Mouse (Mus musculus) olfactory bulb, adult 2 months (tissue): ENCODE results near the gene H13. TPM values are rescaled to one million over a fixed set of nuclear protein-coding genes. Genes with fewer than 3 reads are reported as not detected.

Experiments
- H3K27ac ChIP-seq: fragments of 200-500 bp; 2 replicates; pipeline ENCODE4 v1.5.1; 2012; ENCODE audit warnings: low read depth, low read length; ENCODE audit not compliant: insufficient read depth
- H3K4me1 ChIP-seq: fragments of 200-500 bp; 2 replicates; pipeline ENCODE4 v1.6.1; 2012; ENCODE audit warnings: low read length; ENCODE audit not compliant: control insufficient read depth, insufficient read depth
- H3K4me3 ChIP-seq: fragments of 200-500 bp; 2 replicates; pipeline ENCODE4 v1.5.1; 2012; ENCODE audit warnings: mild to moderate bottlenecking, low read depth, low read length, moderate library complexity; ENCODE audit not compliant: insufficient read depth
- CTCF ChIP-seq: fragments of 200-500 bp; IDR thresholded peaks from 2 replicates; pipeline ENCODE4 v1.5.1; 2012; ENCODE audit warnings: low read depth, mild to moderate bottlenecking, low read length, moderate library complexity; ENCODE audit not compliant: insufficient read depth
- POLR2A ChIP-seq: fragments of 200-500 bp; IDR thresholded peaks from 2 replicates; pipeline ENCODE4 v1.6.1; 2012; ENCODE audit warnings: mild to moderate bottlenecking, low read depth, low read length, moderate library complexity; ENCODE audit not compliant: insufficient read depth
- WGBS: fragments of 180-500 bp; shearing (Covaris S2); methylation state at CpG from one replicate; pipeline ENCODE4 v1.1.7; 2018; 5-methylcytosine and 5-hydroxymethylcytosine counted together
- polyA plus RNA-seq: library from polyadenylated mRNA; stranded (reverse); fragments of >200 nt; gene quantifications from 2 replicates; pipeline ENCODE4 v1.2.4, GENCODE M21; 2012; ENCODE audit warnings: low replicate concordance; ENCODE audit not compliant: missing spikeins, insufficient read depth, insufficient read length

Gene H13
- polyA plus RNA-seq, 1 experiment: not detected

- no peak overlapping the region for H3K4me3 ChIP-seq
- no peak overlapping the region for H3K27ac ChIP-seq
- 78% methylated on average over 7 of the region's 7 CpGs for WGBS
- peaks cover 5% of the 10 kb centered on the region for H3K4me1 ChIP-seq
- TF ChIP-seq POLR2A: no peak
- TF ChIP-seq CTCF: no peak
Observed at GRCm38 (mm10) chr2:152729636-152730020, 60.4 kb downstream of the H13 start.

DNA sequence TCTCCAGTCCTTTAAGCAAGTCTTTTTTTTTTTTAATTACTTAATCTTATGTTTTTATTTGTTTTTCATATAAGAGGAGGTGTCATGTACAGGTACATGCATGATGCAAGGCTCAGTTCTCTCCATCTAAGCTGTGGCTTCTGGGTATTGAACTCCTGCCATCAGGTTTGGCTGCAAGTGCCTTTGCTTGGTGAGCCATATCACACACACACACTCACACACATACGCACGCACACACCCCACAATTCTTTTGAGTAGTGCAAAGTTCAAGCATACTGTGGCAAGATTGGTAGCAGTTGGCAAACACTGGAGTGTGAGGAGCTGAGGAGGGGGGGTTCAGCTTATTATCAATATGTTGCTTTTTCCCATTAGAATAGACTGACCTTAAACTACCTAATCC, 63.9 kb downstream of the H13 start:
- WGBS: 100% methylated on average over 2 of the region's 2 CpGs
- Histone ChIP-seq H3K4me1 (peaks cover 27% of the 10 kb centered on the region), H3K27ac (no peak overlapping the region), H3K4me3 (no peak overlapping the region)
- TF ChIP-seq POLR2A (no peak), CTCF (no peak)

GRCm38 (mm10) chr2:152734501-152734900, 65.2 kb downstream of the H13 start:
- Histone ChIP-seq H3K4me1 (peaks cover 28% of the 10 kb centered on the region), H3K27ac (no peak overlapping the region), H3K4me3 (no peak overlapping the region; the same call in 1 of the 2 replicates)
- no peak for TF ChIP-seq POLR2A
- TF ChIP-seq CTCF: no peak
- 23% methylated on average over 10 of the region's 10 CpGs for WGBS

GRCm38 (mm10) chr2:152734984-152735383, 65.7 kb downstream of the H13 start:
- H3K4me3 ChIP-seq: 0 out of 2 replicates have a peak overlapping the region, but pooled peaks have one; percentile 9
- TF ChIP-seq POLR2A: no peak
- no peak for TF ChIP-seq CTCF
- H3K27ac ChIP-seq: peak overlapping the region; percentile 7; the same call in 1 of the 2 replicates
- H3K4me1 ChIP-seq: peaks cover 30% of the 10 kb centered on the region
- WGBS: under 1% methylated on average over 26 of the region's 28 CpGs

DNA sequence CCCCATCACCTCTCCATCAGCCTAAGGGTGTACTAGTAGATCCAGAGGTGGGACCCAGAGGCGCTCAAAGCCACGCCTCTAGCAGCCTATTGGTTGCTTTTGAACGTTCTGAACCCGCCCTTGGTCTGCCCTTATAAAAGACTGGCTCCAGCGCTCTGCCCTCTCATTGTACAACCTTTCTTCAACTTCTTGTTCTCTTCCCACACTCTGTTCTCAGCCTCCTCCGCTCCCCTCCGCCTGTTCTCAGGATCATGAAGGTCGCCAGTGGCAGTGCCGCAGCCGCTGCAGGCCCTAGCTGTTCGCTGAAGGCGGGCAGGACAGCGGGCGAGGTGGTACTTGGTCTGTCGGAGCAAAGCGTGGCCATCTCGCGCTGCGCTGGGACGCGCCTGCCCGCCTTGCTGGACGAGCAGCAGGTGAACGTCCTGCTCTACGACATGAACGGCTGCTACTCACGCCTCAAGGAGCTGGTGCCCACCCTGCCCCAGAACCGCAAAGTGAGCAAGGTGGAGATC, 66.9 kb downstream of the H13 start, which contains the start of gene Id1:
TSS of gene Id1 (plus strand) at position 162 of the 512 bp plus-strand sequence.
- Histone ChIP-seq H3K27ac (peak within 1 kb of the TSS; percentile 7), H3K4me1 (peaks cover 30% of the 10 kb centered on the region), H3K4me3 (peak within 1 kb of the TSS; percentile 38)
- TF ChIP-seq POLR2A: 0 out of 2 replicates have a peak, but pooled peaks have one; percentile 48
- no peak for TF ChIP-seq CTCF
- WGBS: under 1% methylated on average over 28 of the region's 28 CpGs

- peak overlapping the region; percentile 2; the same call in 1 of the 2 replicates for H3K27ac ChIP-seq
- H3K4me3 ChIP-seq: peak overlapping the region; percentile 38
- whole genome bisulfite sequencing: 6% methylated on average over 22 of the region's 22 CpGs
- TF ChIP-seq POLR2A (no peak), CTCF (no peak)
- peaks cover 35% of the 10 kb centered on the region for H3K4me1 ChIP-seq
Observed at GRCm38 (mm10) chr2:152736748-152737147, 67.5 kb downstream of the H13 start.

GRCm38 (mm10) chr2:152737306-152738221, 68.3 kb downstream of the H13 start:
- H3K4me1 ChIP-seq: peaks cover 35% of the 10 kb centered on the region
- 59% methylated on average over 10 of the region's 10 CpGs for WGBS
- TF ChIP-seq POLR2A: no peak
- no peak for TF ChIP-seq CTCF
- peak overlapping the region; percentile 25 for H3K4me3 ChIP-seq
- H3K27ac ChIP-seq: peak overlapping the region; percentile 3; the same call in 1 of the 2 replicates

GRCm38 (mm10) chr2:152738341-152738740, 69.1 kb downstream of the H13 start:
- Histone ChIP-seq H3K27ac (peak overlapping the region; percentile 3; the same call in 1 of the 2 replicates), H3K4me1 (peaks cover 35% of the 10 kb centered on the region), H3K4me3 (peak overlapping the region; percentile 25)
- 92% methylated on average over 2 of the region's 2 CpGs for WGBS
- TF ChIP-seq CTCF (no peak), POLR2A (no peak)

GRCm38 (mm10) chr2:152739031-152739841, 70.0 kb downstream of the H13 start:
- Histone ChIP-seq H3K27ac (peak overlapping the region; percentile 52; the same call in 1 of the 2 replicates), H3K4me1 (peaks cover 35% of the 10 kb centered on the region), H3K4me3 (peak overlapping the region; percentile 39)
- WGBS: 5% methylated on average over 34 of the region's 36 CpGs
- no peak for TF ChIP-seq POLR2A
- no peak for TF ChIP-seq CTCF
